Mouse (Mus musculus) heart, adult 2 months (tissue): ENCODE measurements around the gene Atp10a. TPM values are rescaled to one million over a fixed set of nuclear protein-coding genes. Genes with fewer than 3 reads are reported as not detected.

Source experiments
- DNase-seq, 2 experiments: peaks; one replicate each; pipeline ENCODE4 v3.0.0; 2021
- H3K27ac ChIP-seq: fragments of 200-600 bp; 2 replicates; pipeline ENCODE4 v1.8.1; 2022
- H3K27me3 ChIP-seq: fragments of 200-500 bp; 2 replicates; pipeline ENCODE4 v1.6.1; 2012; ENCODE audit warnings: mild to moderate bottlenecking, low read length, inconsistent platforms, mixed read lengths; ENCODE audit not compliant: control insufficient read depth, insufficient read depth
- H3K36me3 ChIP-seq: fragments of 200-500 bp; 2 replicates; pipeline ENCODE4 v1.6.1; 2012; ENCODE audit warnings: low read length, inconsistent platforms; ENCODE audit not compliant: control insufficient read depth, insufficient read depth
- H3K4me1 ChIP-seq: fragments of 200-500 bp; 2 replicates; pipeline ENCODE4 v1.6.1; 2011; ENCODE audit warnings: low read length; ENCODE audit not compliant: control insufficient read depth, insufficient read depth
- H3K4me3 ChIP-seq: fragments of 200-600 bp; 2 replicates; pipeline ENCODE4 v1.8.1; 2022
- H3K79me2 ChIP-seq: fragments of 200-500 bp; replicated peaks from 2 replicates; pipeline ENCODE4 v1.6.1; 2012; ENCODE audit warnings: mild to moderate bottlenecking, inconsistent platforms, low read length, moderate library complexity, mixed read lengths; ENCODE audit not compliant: control insufficient read depth, insufficient read depth
- H3K9ac ChIP-seq: fragments of 200-500 bp; 2 replicates; pipeline ENCODE4 v1.6.1; 2012; ENCODE audit warnings: low read depth, mild to moderate bottlenecking, control low read depth, inconsistent platforms, low read length, mixed read lengths
- CTCF ChIP-seq: fragments of 200-600 bp; IDR thresholded peaks from 2 replicates; pipeline ENCODE4 v1.8.1; 2022; ENCODE audit warnings: antibody characterized with exemption, mild to moderate bottlenecking, moderate library complexity
- EP300 ChIP-seq: fragments of 200-500 bp; IDR thresholded peaks from 2 replicates; pipeline ENCODE4 v1.6.1; 2011; ENCODE audit warnings: low read depth, low read length, control low read depth; ENCODE audit not compliant: insufficient read depth
- POLR2A ChIP-seq: fragments of 200-500 bp; IDR thresholded peaks from 2 replicates; pipeline ENCODE4 v1.6.1; 2011; ENCODE audit warnings: mild to moderate bottlenecking, low read depth, low read length, control low read depth; ENCODE audit not compliant: insufficient read depth
- WGBS: fragments of 180-500 bp; shearing (Covaris S2); methylation state at CpG from one replicate; pipeline ENCODE4 v1.1.7; 2018; 5-methylcytosine and 5-hydroxymethylcytosine counted together
- intact Hi-C: fragments of 180-260 bp; cut with DNase I; formaldehyde crosslinking; loops from one replicate; pipeline ENCODE4 v1.15.1; 2025
- polyA plus RNA-seq: library from polyadenylated mRNA; depleted of rRNA; stranded (reverse); fragments of >200 nt; gene quantifications from 2 replicates; pipeline ENCODE4 v1.2.3, GENCODE M21; 2012
- total RNA-seq, 2 experiments: library from RNA; stranded (reverse); gene quantifications; 2 replicates each; pipeline ENCODE4 v1.2.3; 2021

Gene Atp10a
- total and polyA plus RNA-seq, 3 experiments: 1.3 to 1.8 (median 1.5) TPM

DNA sequence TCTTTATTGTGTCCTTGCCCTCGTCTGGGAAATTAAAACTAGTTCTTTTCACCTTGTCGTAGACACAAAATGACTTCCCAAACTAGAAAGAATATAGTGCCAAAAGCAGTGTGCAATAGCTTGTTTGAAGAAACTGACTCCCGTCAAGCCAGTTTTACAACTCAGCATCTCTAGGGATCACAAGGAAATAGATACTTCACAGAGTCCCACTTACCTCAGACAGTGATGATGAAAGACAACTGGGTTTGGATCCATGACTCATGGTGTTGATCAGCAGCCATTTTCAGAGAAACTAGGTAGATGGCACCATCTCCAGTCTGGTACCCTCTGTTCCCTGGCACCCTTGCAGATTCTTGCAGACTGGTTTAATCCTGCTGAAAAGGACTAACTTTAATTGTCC, 53.3 kb downstream of the Atp10a start:
- H3K79me2 ChIP-seq: no peaks in the 10 kb centered on the region

GRCm38 (mm10) chr7:58710312-58710711, 54.3 kb downstream of the Atp10a start:
- H3K36me3 ChIP-seq: no peaks in the 10 kb centered on the region
- DNase-seq: no peak
- H3K79me2 ChIP-seq: no peaks in the 10 kb centered on the region
- no peaks in the 10 kb centered on the region for H3K4me1 ChIP-seq
- H3K27me3 ChIP-seq: no peaks in the 10 kb centered on the region
- H3K9ac ChIP-seq: no peak overlapping the region
- intact Hi-C loops: no loop called here
- no peak for TF ChIP-seq POLR2A
- TF ChIP-seq CTCF: no peak
- TF ChIP-seq EP300: no peak
- no peak overlapping the region for H3K4me3 ChIP-seq
- 82% methylated on average over 1 of the region's 1 CpGs for WGBS
- H3K27ac ChIP-seq: no peak overlapping the region

More for the DNA sequence above, 53.3 kb downstream of the Atp10a start:
- no peaks in the 10 kb centered on the region for H3K27me3 ChIP-seq
- no peaks in the 10 kb centered on the region for H3K36me3 ChIP-seq
- no peaks in the 10 kb centered on the region for H3K4me1 ChIP-seq
- TF ChIP-seq EP300 (no peak), CTCF (no peak), POLR2A (no peak)
- H3K4me3 ChIP-seq: no peak overlapping the region
- intact Hi-C loops: no loop called here
- no peak overlapping the region for H3K9ac ChIP-seq
- H3K27ac ChIP-seq: no peak overlapping the region
- WGBS: 85% methylated on average over 3 of the region's 3 CpGs
- no peak for DNase-seq

GRCm38 (mm10) chr7:58711811-58712210, 55.8 kb downstream of the Atp10a start:
- Histone ChIP-seq H3K4me3 (no peak overlapping the region), H3K9ac (no peak overlapping the region), H3K4me1 (no peaks in the 10 kb centered on the region), H3K27me3 (no peaks in the 10 kb centered on the region), H3K79me2 (no peaks in the 10 kb centered on the region), H3K36me3 (no peaks in the 10 kb centered on the region), H3K27ac (no peak overlapping the region)
- 55% methylated on average over 7 of the region's 7 CpGs for WGBS
- no peak for TF ChIP-seq CTCF
- TF ChIP-seq EP300: no peak
- no peak for TF ChIP-seq POLR2A
- DNase-seq: no peak
- intact Hi-C loops: no loop called here

- WGBS: 54% methylated on average over 1 of the region's 1 CpGs
- no peaks in the 10 kb centered on the region; the same call in 1 of the 2 replicates for H3K36me3 ChIP-seq
- no peak overlapping the region for H3K27ac ChIP-seq
- no peak overlapping the region for H3K4me3 ChIP-seq
- DNase-seq: no peak
- no peak overlapping the region for H3K9ac ChIP-seq
- peaks cover 2% of the 10 kb centered on the region; the same call in 1 of the 2 replicates for H3K4me1 ChIP-seq
- no peaks in the 10 kb centered on the region for H3K79me2 ChIP-seq
- no peak for TF ChIP-seq EP300
- TF ChIP-seq CTCF: no peak
- no peak for TF ChIP-seq POLR2A
- intact Hi-C loops: no loop called here
- H3K27me3 ChIP-seq: no peaks in the 10 kb centered on the region
These were observed 59.7 kb downstream of the Atp10a start for GRCm38 (mm10) chr7:58715576-58716144.

GRCm38 (mm10) chr7:58716626-58717025, 60.7 kb downstream of the Atp10a start:
- no peak overlapping the region for H3K4me3 ChIP-seq
- H3K27me3 ChIP-seq: no peaks in the 10 kb centered on the region
- H3K9ac ChIP-seq: no peak overlapping the region
- H3K79me2 ChIP-seq: no peaks in the 10 kb centered on the region
- intact Hi-C loops: no loop called here
- TF ChIP-seq EP300 (no peak), CTCF (no peak), POLR2A (no peak)
- 82% methylated on average over 3 of the region's 3 CpGs for WGBS
- no peaks in the 10 kb centered on the region; the same call in 1 of the 2 replicates for H3K36me3 ChIP-seq
- DNase-seq: no peak
- H3K27ac ChIP-seq: no peak overlapping the region
- H3K4me1 ChIP-seq: peaks cover 2% of the 10 kb centered on the region; the same call in 1 of the 2 replicates

- Histone ChIP-seq H3K9ac (no peak overlapping the region), H3K4me3 (no peak overlapping the region), H3K27me3 (no peaks in the 10 kb centered on the region), H3K4me1 (peaks cover 2% of the 10 kb centered on the region; the same call in 1 of the 2 replicates), H3K27ac (no peak overlapping the region), H3K79me2 (no peaks in the 10 kb centered on the region), H3K36me3 (no peaks in the 10 kb centered on the region; the same call in 1 of the 2 replicates)
- TF ChIP-seq EP300: no peak
- TF ChIP-seq POLR2A: no peak
- TF ChIP-seq CTCF: no peak
- intact Hi-C loops: no loop called here
- WGBS: 69% methylated on average over 2 of the region's 2 CpGs
- DNase-seq: no peak
These were observed 62.6 kb downstream of the Atp10a start for GRCm38 (mm10) chr7:58718556-58718955.
